Mouse (Mus musculus): Measurements from ENCODE around the gene Phf12. TPM values are rescaled to one million over a fixed set of nuclear protein-coding genes. Genes with fewer than 3 reads are reported as not detected.
A peak's percentile ranks its signal among the peaks of the same experiment; 100 is the strongest.

Phf12 gene
- polyA plus RNA-seq, 1 experiment from 2014 or later: 18.6 TPM

MicroRNA genes within 50 kb of the gene (microRNA counts, 519-probe panel; counts per million panel counts)
- 7,830 counts per million, percentile 94 among the panel's probes with 10 or more counts for microRNA mmu-miR-144
- microRNA mmu-miR-451: 5,781 counts per million, percentile 61 among the panel's probes with 10 or more counts

Small RNA genes within 50 kb of the gene (microRNA-seq; reads per million reads assigned to microRNA genes)
- gene Mir144 (ENCODE audit: borderline number of aligned reads) (541 reads per million, percentile 67 among the genes with 10 or more reads in this experiment), gene Mir451a (ENCODE audit: borderline number of aligned reads) (not detected), gene Mir451b (ENCODE audit: borderline number of aligned reads) (not detected)

Other genes starting within 250 kb of the Phf12 start
- gene Myo18a, start 219.5 kb upstream of the Phf12 start, polyA plus RNA-seq (2014; fragmentation: Nextera tagmentation; extraction: Ambion mirVana): 37.1 and 38.3 TPM in 2 replicates
- 1.5 and 2.0 TPM in 2 replicates for gene Gm10277, start 195.0 kb upstream of the Phf12 start, polyA plus RNA-seq (2014; fragmentation: Nextera tagmentation; extraction: Ambion mirVana)
- gene Pipox, start 88.7 kb upstream of the Phf12 start, polyA plus RNA-seq (2014; fragmentation: Nextera tagmentation; extraction: Ambion mirVana): 6.9 and 7.2 TPM in 2 replicates
- gene Sez6, start 52.0 kb upstream of the Phf12 start, polyA plus RNA-seq (2014; fragmentation: Nextera tagmentation; extraction: Ambion mirVana): 0.36 TPM in 1 of 2 replicates, not detected in the other
- gene Dhrs13, start 49.5 kb downstream of the Phf12 start, polyA plus RNA-seq (2014; fragmentation: Nextera tagmentation; extraction: Ambion mirVana): 23.8 and 24.9 TPM in 2 replicates
- 44.8 TPM in 2 replicates for gene Flot2, start 55.2 kb downstream of the Phf12 start, polyA plus RNA-seq (2014; fragmentation: Nextera tagmentation; extraction: Ambion mirVana)
- gene Eral1, start 97.6 kb downstream of the Phf12 start, polyA plus RNA-seq (2014; fragmentation: Nextera tagmentation; extraction: Ambion mirVana): 39.0 and 40.8 TPM in 2 replicates
- 13.9 and 17.3 TPM in 2 replicates for gene Fam222b, start 111.9 kb downstream of the Phf12 start, polyA plus RNA-seq (2014; fragmentation: Nextera tagmentation; extraction: Ambion mirVana)
- 53.8 and 57.6 TPM in 2 replicates for gene Traf4, start 182.8 kb downstream of the Phf12 start, polyA plus RNA-seq (2014; fragmentation: Nextera tagmentation; extraction: Ambion mirVana)
- 13.1 and 14.3 TPM in 2 replicates for gene Nek8, start 193.9 kb downstream of the Phf12 start, polyA plus RNA-seq (2014; fragmentation: Nextera tagmentation; extraction: Ambion mirVana)
- 52.5 and 57.5 TPM in 2 replicates for gene Tlcd1, start 194.0 kb downstream of the Phf12 start, polyA plus RNA-seq (2014; fragmentation: Nextera tagmentation; extraction: Ambion mirVana)
- 1,588 and 1,766 TPM in 2 replicates for gene Rpl23a, start 200.8 kb downstream of the Phf12 start, polyA plus RNA-seq (2014; fragmentation: Nextera tagmentation; extraction: Ambion mirVana)
- 42.6 and 45.3 TPM in 2 replicates for gene Rab34, start 205.7 kb downstream of the Phf12 start, polyA plus RNA-seq (2014; fragmentation: Nextera tagmentation; extraction: Ambion mirVana)
- 1.6 and 2.5 TPM in 2 replicates for gene Proca1, start 210.6 kb downstream of the Phf12 start, polyA plus RNA-seq (2014; fragmentation: Nextera tagmentation; extraction: Ambion mirVana)

Measured in liver, embryonic 11.5 days (tissue).